Mouse (Mus musculus) CH12.LX (cell line): Measurements from ENCODE around the gene Tet3. TPM values are rescaled to one million over a fixed set of nuclear protein-coding genes. Genes with fewer than 3 reads are reported as not detected.

Experiments
- DNase-seq: peaks from one replicate; pipeline ENCODE4 v3.0.0-alpha.2; 2013; ENCODE audit errors: extremely low read depth
- H3K27ac ChIP-seq: 2 replicates; pipeline ENCODE4 v1.5.1; 2012; ENCODE audit warnings: low read depth, mild to moderate bottlenecking, control low read depth, moderate library complexity; ENCODE audit not compliant: insufficient read depth
- H3K27me3 ChIP-seq: replicated peaks from 2 replicates; pipeline ENCODE3; 2012; ENCODE audit warnings: inconsistent platforms
- H3K36me3 ChIP-seq, 2 experiments: replicated peaks in 1 of 2; 2 replicates each; pipeline versions ENCODE3 to v1.6.1; 2012; ENCODE audit warnings: inconsistent platforms in 1 of 2, low read length in 1 of 2, mild to moderate bottlenecking in 1 of 2, mixed read lengths in 1 of 2, moderate library complexity in 1 of 2; ENCODE audit not compliant: control insufficient read depth in 1 of 2, insufficient read depth in 1 of 2
- H3K4me1 ChIP-seq, 2 experiments: 2 replicates each; pipeline ENCODE4 v1.6.1; 2012; ENCODE audit warnings: inconsistent platforms in 1 of 2, moderate library complexity in 1 of 2; ENCODE audit not compliant: insufficient read depth in 2 of 2, control insufficient read depth in 1 of 2
- H3K4me2 ChIP-seq: 2 replicates; pipeline ENCODE4 v1.6.1; 2012; ENCODE audit warnings: low read depth, mild to moderate bottlenecking, control low read depth; ENCODE audit not compliant: poor library complexity, insufficient read depth, severe bottlenecking
- H3K4me3 ChIP-seq, 3 experiments: fragments of 150-350 bp in 1 of 3; sonication (generic) in 1 of 3; replicated peaks in 1 of 3; 2 replicates each; pipeline versions ENCODE3 to v1.5.1; 2011 to 2012; ENCODE audit warnings: low read depth in 2 of 3, low read length in 2 of 3, mild to moderate bottlenecking in 2 of 3, moderate library complexity in 2 of 3, control low read depth in 1 of 3, improper control_type of control experiment in 1 of 3, inconsistent platforms in 1 of 3, mixed read lengths in 1 of 3; ENCODE audit not compliant: poor library complexity in 1 of 3
- H3K79me2 ChIP-seq: replicated peaks from 2 replicates; pipeline ENCODE4 v1.6.1; 2012; ENCODE audit warnings: mild to moderate bottlenecking, moderate library complexity; ENCODE audit not compliant: control insufficient read depth, poor library complexity, insufficient read depth, severe bottlenecking; ENCODE audit errors: extremely low read depth
- H3K9ac ChIP-seq: 2 replicates; pipeline ENCODE4 v1.6.1; 2012; ENCODE audit warnings: low read depth, mild to moderate bottlenecking, control low read depth, moderate library complexity; ENCODE audit not compliant: insufficient read depth
- H3K9me3 ChIP-seq: replicated peaks from 2 replicates; pipeline ENCODE3; 2012; ENCODE audit warnings: low read length, inconsistent platforms, mixed read lengths
- CHD2 ChIP-seq: IDR thresholded peaks from 2 replicates; pipeline ENCODE4 v1.6.1; 2011; ENCODE audit warnings: low read length, improper control_type of control experiment
- CTCF ChIP-seq, 2 experiments: IDR thresholded peaks in 1 of 2; conservative IDR thresholded peaks in 1 of 2; 2 replicates each; pipeline ENCODE4 v1.5.1; 2011 to 2012; ENCODE audit warnings: low read depth in 2 of 2, low read length in 2 of 2, improper control_type of control experiment in 1 of 2, inconsistent platforms in 1 of 2, mild to moderate bottlenecking in 1 of 2, moderate library complexity in 1 of 2
- E2F4 ChIP-seq: IDR thresholded peaks from 2 replicates; pipeline ENCODE4 v1.6.1; 2011; ENCODE audit warnings: low read depth, low read length, improper control_type of control experiment; ENCODE audit not compliant: insufficient replicate concordance
- EP300 ChIP-seq: IDR thresholded peaks from 2 replicates; pipeline ENCODE4 v1.6.1; 2011; ENCODE audit warnings: low read length, improper control_type of control experiment
- JUN ChIP-seq: IDR thresholded peaks from 2 replicates; pipeline ENCODE4 v1.6.1; 2011; ENCODE audit warnings: low read depth, mild to moderate bottlenecking, low read length, improper control_type of control experiment, moderate library complexity; ENCODE audit not compliant: insufficient read depth
- MAFK ChIP-seq: IDR thresholded peaks from 2 replicates; pipeline ENCODE4 v1.6.1; 2011; ENCODE audit warnings: low read length, improper control_type of control experiment; ENCODE audit not compliant: insufficient replicate concordance
- MAX ChIP-seq: IDR thresholded peaks from 2 replicates; pipeline ENCODE4 v1.6.1; 2011; ENCODE audit warnings: low read length, improper control_type of control experiment
- MXI1 ChIP-seq: IDR thresholded peaks from 2 replicates; pipeline ENCODE4 v1.6.1; 2011; ENCODE audit warnings: mild to moderate bottlenecking, low read depth, low read length, improper control_type of control experiment
- POLR2AphosphoS2 ChIP-seq: IDR thresholded peaks from 2 replicates; pipeline ENCODE4 v1.6.1; 2011; ENCODE audit warnings: low read depth, low read length, improper control_type of control experiment
- RAD21 ChIP-seq: IDR thresholded peaks from 2 replicates; pipeline ENCODE4 v1.6.1; 2011; ENCODE audit warnings: low read depth, mild to moderate bottlenecking, low read length, improper control_type of control experiment, moderate library complexity
- RCOR1 ChIP-seq: conservative IDR thresholded peaks from 2 replicates; pipeline ENCODE4 v1.6.1; 2012; ENCODE audit warnings: low read depth, mild to moderate bottlenecking, inconsistent platforms, low read length, improper control_type of control experiment
- SMC3 ChIP-seq: IDR thresholded peaks from 2 replicates; pipeline ENCODE4 v1.6.1; 2011; ENCODE audit warnings: low read depth, low read length, improper control_type of control experiment
- TBP ChIP-seq: conservative IDR thresholded peaks from 2 replicates; pipeline ENCODE4 v1.6.1; 2011; ENCODE audit warnings: low read depth, low read length, improper control_type of control experiment
- TCF12 ChIP-seq: IDR thresholded peaks from 2 replicates; pipeline ENCODE4 v1.6.1; 2014; ENCODE audit warnings: low read depth, mild to moderate bottlenecking, inconsistent platforms, low read length, improper control_type of control experiment
- USF1 ChIP-seq: IDR thresholded peaks from 2 replicates; pipeline ENCODE4 v1.6.1; 2014; ENCODE audit warnings: low read depth, mild to moderate bottlenecking, inconsistent platforms, low read length, improper control_type of control experiment
- USF2 ChIP-seq: conservative IDR thresholded peaks from 2 replicates; pipeline ENCODE4 v1.6.1; 2011; ENCODE audit warnings: low read depth, low read length, improper control_type of control experiment
- ZC3H11A ChIP-seq: IDR thresholded peaks from 2 replicates; pipeline ENCODE4 v1.6.1; 2012; ENCODE audit warnings: low read depth, mild to moderate bottlenecking, inconsistent platforms, low read length, improper control_type of control experiment
- ZKSCAN1 ChIP-seq: IDR thresholded peaks from 2 replicates; pipeline ENCODE4 v1.6.1; 2012; ENCODE audit warnings: low read depth, inconsistent platforms, low read length, improper control_type of control experiment, borderline replicate concordance
- ZMIZ1 ChIP-seq: IDR thresholded peaks from 2 replicates; pipeline ENCODE4 v1.6.1; 2012; ENCODE audit warnings: low read depth, mild to moderate bottlenecking, inconsistent platforms, low read length, improper control_type of control experiment
- ZNF384 ChIP-seq: IDR thresholded peaks from 2 replicates; pipeline ENCODE4 v1.6.1; 2012; ENCODE audit warnings: low read depth, low read length, improper control_type of control experiment, inconsistent platforms
- dilution Hi-C: fragments of 300-500 bp; cut with MboI; formaldehyde crosslinking; loops from 2 replicates; pipeline ENCODE4 v1.14.3; 2020; ENCODE audit warnings: low sequenced_read_pairs; ENCODE audit not compliant: extremely low pct_unique_long_range_greater_than_20kb, extremely low pct_ligation_motif_present
- in situ Hi-C: fragments of 300-500 bp; cut with MboI; formaldehyde crosslinking; loops from 3 replicates; pipeline ENCODE4 v1.14.3; 2019; ENCODE audit warnings: low sequenced_read_pairs, low pct_ligation_motif_present, low pct_unique_long_range_greater_than_20kb, mixed read lengths
- polyA plus RNA-seq: library from polyadenylated mRNA; unstranded; fragments of >175 nt; gene quantifications from 2 replicates; pipeline ENCODE4 v1.2.1, GENCODE M21; 2012; ENCODE audit warnings: low read depth; ENCODE audit not compliant: insufficient read length
- total RNA-seq, 2 experiments: library from RNA; depleted of rRNA; stranded (reverse); fragments of 300-350 nt in 1 of 2; fragments of >200 nt in 1 of 2; gene quantifications; 2 replicates each; pipeline ENCODE4 v1.2.3; 2012 to 2014

Gene Tet3
- total and polyA plus RNA-seq, 3 experiments = 3.2 to 10.0 (median 8.2) TPM

DNA sequence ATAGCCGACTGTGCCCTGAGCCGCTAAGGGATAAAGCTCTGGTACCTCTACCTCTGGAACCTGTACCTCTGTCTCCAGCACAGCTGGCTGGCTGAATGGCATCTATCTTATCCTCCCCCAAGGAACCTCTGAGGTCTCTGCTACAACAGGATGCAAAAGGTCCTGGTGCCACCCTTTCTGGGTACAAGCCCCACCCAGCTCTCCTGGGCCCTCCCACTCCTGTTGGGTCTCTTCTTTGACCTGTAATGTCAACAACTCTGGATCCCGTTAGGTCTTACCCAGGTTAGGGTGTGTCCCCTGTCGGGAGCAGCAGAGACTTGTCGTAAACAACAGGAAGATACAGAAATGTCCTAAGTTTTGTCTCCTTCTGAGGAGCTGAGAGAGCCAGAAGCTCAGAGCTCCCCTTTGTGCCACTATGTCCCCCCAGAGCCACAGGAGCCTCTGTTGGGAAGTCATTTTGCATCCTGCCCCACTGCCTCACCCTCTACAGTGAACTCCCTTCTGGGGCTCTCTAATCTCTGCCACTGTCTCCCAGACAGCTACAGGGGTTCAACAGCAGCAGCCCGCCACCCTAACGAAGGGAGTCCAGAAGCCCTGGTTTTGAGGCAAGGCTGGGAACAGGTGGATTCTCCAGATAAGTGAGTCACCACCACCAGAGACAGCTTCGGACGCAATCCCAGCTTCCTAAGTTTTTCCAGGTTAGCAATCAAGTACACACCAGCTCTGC, 47.1 kb downstream of the Tet3 start:
- Histone ChIP-seq H3K4me3 (no peak overlapping the region), H3K4me2 (no peak overlapping the region), H3K9ac (no peak overlapping the region), H3K27ac (no peak overlapping the region), H3K27me3 (no peaks in the 10 kb centered on the region), H3K36me3 (peaks cover 4 to 76% of the 10 kb centered on the region in 2 experiments), H3K9me3 (no peaks in the 10 kb centered on the region), H3K79me2 (peaks cover 7% of the 10 kb centered on the region; the same call in 1 of the 2 replicates), H3K4me1 (peaks cover 10 to 72% of the 10 kb centered on the region in 2 experiments)
- TF ChIP-seq RAD21 (no peak), MXI1 (no peak), E2F4 (no peak), USF2 (no peak), USF1 (no peak), TCF12 (no peak)
- DNase-seq = no peak
- in situ Hi-C loops (no loop called here), dilution Hi-C loops (no loop called here)

DNA sequence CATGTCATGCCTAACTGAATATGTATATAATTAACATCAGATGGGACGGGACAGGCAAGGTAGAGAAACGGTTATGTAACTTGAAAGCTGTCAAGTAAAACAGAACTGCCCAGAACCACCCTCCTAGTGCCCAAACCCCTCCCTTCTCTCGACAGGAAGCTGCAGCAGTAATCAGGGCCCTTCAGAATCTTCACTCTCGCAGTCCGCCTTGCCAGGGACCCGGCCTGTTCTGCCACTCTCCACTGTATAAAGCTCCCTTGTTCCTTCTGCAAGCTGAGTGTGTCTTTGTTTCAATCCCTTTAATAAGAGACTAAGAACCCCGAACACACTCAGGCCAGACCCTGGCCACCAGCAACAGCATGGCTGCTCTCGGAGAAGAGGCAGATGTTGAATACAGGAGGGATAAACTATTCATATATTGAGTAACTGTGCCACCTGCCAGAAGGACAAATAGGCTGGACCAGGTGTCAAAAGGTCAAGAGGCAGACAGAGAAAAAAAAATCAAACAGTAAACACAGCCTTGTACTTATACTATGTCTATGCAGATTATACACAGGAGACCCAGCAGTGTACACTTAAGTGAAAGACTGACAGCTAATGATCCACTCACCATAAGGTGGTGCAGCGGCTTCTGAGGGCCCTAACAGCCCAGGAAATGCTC, 48.7 kb downstream of the Tet3 start:
- Histone ChIP-seq H3K36me3 (peaks cover 6 to 86% of the 10 kb centered on the region in 2 experiments), H3K9me3 (no peaks in the 10 kb centered on the region), H3K27ac (no peak overlapping the region), H3K27me3 (no peaks in the 10 kb centered on the region), H3K79me2 (peaks cover 5% of the 10 kb centered on the region; the same call in 1 of the 2 replicates), H3K9ac (no peak overlapping the region), H3K4me1 (peaks cover 3 to 69% of the 10 kb centered on the region in 2 experiments), H3K4me3 (no peak overlapping the region), H3K4me2 (no peak overlapping the region)
- TF ChIP-seq CTCF (conservative IDR thresholded peaks at IDR 0.05 in 1 of 2, IDR thresholded peaks at IDR 0.05 in 1 of 2; ENCODE audit: low read depth in 2 of 2, low read length in 2 of 2) (no peak), CHD2 (no peak), MAFK (no peak), RAD21 (no peak), JUN (no peak), SMC3 (no peak), MXI1 (no peak), ZMIZ1 (no peak), TBP (no peak), ZC3H11A (no peak), ZKSCAN1 (no peak), USF2 (no peak), EP300 (no peak), ZNF384 (no peak), MAX (no peak), RCOR1 (no peak), POLR2AphosphoS2 (no peak)
- dilution Hi-C loops = no loop called here
- in situ Hi-C loops = no loop called here
- DNase-seq = no peak
